Mouse (Mus musculus): ENCODE data around the gene C130079G13Rik.
"Not testable (repeated sequence)": the region's sequence is repeated elsewhere in the genome, so short reads cannot be mapped to it uniquely, and the experiment has no call there.

C130079G13Rik gene

DNA sequence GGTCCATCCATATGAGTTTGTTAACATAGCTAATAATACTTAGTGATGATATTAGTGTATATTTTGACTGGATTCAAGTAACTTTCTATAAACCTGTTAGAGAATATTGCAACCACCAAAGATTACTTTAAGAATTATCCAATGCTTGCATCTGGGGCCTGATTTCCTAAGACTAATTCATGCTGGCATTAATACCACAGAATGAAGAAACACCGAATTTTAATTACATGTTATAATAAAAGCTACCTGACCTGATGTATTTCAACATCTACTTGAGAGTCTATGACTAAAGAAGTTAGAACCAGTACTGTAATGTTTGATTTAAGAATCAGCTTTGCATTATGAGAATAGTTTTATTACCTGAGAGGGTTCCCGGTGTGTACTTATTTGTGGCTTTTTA lies at the start of gene C130079G13Rik:
Gene C130079G13Rik, plus strand, starts transcription at position 301 of the 400 bp plus-strand sequence.
- no peak for DNase-seq (ENCODE audit: low spot score in 2 of 2)

DNA sequence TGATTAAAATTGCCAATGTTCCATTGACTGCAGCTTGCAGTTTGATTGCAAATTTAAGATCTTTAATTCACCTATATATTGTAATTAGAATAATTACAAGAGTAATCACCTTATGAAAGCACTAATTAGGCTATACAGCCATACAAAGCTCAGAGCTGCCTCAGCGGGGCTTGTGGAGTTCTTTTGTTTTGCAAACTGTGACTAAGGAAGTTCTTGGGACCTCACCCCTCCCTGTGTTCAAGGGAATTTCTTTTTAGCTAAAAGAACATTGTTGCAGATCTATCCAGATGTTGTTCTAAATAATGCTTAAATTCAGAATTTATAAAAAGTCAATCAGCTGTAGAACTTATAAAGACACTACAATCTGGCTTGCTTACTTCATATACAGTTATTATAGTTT lies 47.4 kb upstream of the C130079G13Rik start:
- DNase-seq (ENCODE audit: low spot score in 2 of 2): not testable (repeated sequence)

DNA sequence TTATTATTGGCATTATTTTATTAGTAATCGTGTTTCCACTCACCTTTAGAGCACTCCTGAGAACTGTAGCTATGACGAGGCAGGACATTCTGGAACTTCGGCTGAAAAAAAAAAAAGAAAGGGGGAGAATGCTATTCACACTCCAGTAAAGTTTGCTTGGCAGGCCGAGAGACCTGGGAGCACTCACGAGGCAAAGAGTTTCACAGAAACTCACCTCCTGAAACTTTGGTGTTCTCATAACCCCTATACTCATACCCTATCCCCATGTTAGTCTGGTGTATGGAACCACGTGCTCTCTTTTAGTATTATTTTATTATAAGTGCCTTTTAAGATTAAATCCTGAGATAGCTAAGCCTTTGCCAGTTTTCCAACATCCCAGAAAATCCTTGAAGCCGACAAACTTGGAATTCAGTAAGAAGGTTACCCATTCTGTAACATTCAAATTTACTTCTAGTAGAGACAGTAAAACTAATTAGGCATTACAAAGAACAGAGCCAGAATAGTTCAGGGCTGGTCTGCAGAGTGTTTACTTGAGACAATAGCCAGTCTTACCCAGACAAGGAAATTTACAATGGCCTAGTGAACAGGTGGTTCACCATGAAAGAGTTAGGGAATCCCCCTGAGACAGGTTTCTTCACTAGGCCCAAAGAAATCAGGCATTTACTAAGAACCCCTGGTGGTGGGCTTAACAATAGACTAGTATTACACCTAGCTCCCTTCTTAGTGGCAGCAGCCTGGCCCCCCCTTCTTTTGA lies 45.0 kb upstream of the C130079G13Rik start:
- not testable (repeated sequence) for DNase-seq (ENCODE audit: low spot score in 2 of 2)

DNA sequence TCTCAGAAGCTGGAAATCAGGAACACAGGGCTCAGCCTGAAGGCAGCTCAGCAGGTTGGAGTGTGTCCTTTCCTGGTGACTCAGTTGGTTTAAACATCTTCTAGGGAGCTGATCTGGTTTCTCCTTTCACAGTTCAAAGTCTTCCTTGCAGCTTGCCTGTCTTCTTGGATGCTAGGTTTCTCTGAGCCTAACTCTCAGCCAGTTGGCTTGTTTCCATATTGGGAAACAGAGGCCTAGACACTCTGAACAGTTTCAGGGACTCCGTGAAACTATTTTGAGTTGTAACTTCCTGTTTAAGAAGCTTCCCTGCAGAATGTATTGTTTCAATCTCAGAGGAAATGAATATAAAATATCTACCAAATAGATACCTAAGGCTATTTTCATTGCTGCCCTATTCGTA lies 31.7 kb upstream of the C130079G13Rik start:
- no peak for DNase-seq (ENCODE audit: low spot score in 2 of 2)

DNA sequence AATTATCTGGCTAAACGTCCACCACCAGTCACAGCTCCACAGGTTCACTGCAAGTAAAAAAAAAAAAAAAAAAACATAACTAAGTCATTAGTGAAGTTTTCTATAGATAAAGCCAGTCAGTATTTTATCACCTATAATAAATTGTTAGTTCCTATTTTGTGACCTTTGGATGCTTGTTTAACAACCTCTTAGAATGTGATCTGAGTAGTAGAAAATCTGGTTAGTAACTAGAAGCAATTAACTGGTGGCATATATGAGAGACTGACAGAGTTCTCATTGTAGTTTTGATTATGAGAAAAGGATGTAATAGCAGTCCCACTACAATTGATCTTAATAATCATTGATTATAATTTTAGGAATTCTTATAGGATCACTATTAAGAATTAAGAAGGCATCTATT lies 9.6 kb downstream of the C130079G13Rik start:
- no peak for DNase-seq (ENCODE audit: low spot score in 2 of 2)

DNA sequence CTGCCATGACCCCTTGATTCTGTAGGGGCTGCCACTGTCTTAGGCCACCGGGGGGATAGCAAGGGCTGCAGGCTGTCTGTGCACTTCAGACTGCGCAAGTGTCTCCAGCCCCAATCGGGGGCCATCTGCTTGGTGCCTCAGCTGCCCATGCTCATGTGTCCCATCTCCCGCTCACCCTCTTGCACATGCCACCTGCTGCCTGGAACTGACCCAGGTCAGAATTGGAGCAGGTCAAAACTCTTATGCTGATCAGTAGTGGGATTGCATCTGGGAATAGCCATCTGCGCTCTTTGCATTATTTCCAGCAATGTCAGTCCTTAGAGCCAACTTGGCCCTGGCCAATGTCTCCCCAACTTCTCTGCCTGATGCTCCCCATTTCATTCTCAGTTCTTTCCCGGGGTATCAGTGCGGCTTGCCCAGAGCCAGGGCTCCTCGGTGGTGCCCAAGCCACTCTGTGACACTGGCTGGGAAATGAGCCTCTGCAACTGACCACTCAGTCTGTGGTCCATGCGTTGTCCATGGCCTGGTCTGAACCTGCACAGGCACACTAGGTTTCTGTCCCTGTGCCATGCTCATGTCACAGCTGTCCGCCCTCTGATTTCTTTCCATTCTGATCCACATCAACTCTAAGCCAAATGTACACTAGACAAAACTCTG lies 22.4 kb downstream of the C130079G13Rik start:
- no peak for DNase-seq (ENCODE audit: low spot score in 2 of 2)

DNA sequence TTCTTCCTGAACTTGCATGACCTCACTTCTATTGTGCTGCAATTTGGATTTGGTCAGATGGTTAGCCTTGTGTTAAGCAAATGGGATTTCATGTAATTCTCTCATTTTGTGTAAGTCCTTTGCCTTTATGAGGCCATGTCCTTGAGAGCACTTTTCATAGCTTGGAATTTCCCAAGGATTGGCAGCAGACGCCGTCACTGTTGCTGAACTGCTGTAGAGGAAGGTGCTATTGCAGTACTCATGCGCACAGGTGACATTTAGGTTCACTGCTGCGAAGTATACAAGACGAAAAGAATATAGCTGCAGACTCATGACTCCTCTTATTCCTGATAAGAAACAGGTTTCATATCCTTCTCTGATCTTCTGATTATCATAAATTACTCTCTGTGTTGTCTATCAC lies 45.9 kb downstream of the C130079G13Rik start:
- DNase-seq (ENCODE audit: low spot score in 2 of 2): no peak

DNA sequence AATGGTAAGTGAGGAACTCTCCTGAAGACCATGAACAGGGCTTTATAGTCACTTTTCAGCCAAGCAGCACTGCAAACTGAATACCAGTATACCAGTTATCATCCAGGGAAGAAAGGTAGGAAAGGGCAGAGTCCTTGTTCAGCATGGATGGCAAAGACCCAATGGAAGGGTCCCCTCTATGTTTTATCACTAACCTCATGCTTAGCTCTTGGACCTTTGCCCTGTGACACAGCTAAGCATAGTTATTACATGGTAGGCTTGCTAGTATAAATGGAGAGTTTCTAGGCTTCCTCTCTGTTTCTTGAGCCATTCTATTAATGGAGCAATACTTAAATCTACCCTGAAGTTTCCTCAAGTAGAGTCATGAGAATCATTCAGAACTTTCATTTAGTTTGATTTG lies 49.6 kb downstream of the C130079G13Rik start:
- DNase-seq (ENCODE audit: low spot score in 2 of 2): no peak

Data from right cerebral cortex, postnatal 36 days (tissue).